Mouse (Mus musculus) midbrain, embryonic 11.5 days (tissue): ENCODE measurements around the gene Inpp5d. TPM values are rescaled to one million over a fixed set of nuclear protein-coding genes. Genes with fewer than 3 reads are reported as not detected.
A peak's percentile ranks its signal among the peaks of the same experiment; 100 is the strongest.

Experiments used
- ATAC-seq: fragments of 200-750 bp; cut with Nextera tagmentation; 2 replicates; pipeline ENCODE4 v1.8.0; 2017; ENCODE audit warnings: moderate TSS enrichment, moderate library complexity; ENCODE audit not compliant: low FRiP score
- DNase-seq: peaks from one replicate; pipeline ENCODE4 v3.0.0; 2015; ENCODE audit warnings: low spot score; ENCODE audit errors: missing footprints
- H3K27ac ChIP-seq: fragments of 300-500 bp; sonication (generic); 2 replicates; pipeline ENCODE4 v1.5.1; 2014; ENCODE audit warnings: low read depth, low read length
- H3K27me3 ChIP-seq: fragments of 300-500 bp; sonication (generic); 2 replicates; pipeline ENCODE4 v1.6.1; 2014; ENCODE audit warnings: mild to moderate bottlenecking, low read length, moderate library complexity, mixed read lengths; ENCODE audit not compliant: control insufficient read depth, insufficient read depth
- H3K36me3 ChIP-seq: fragments of 300-500 bp; sonication (generic); 2 replicates; pipeline ENCODE4 v1.6.1; 2014; ENCODE audit warnings: mild to moderate bottlenecking, low read length, moderate library complexity, mixed read lengths; ENCODE audit not compliant: control insufficient read depth, insufficient read depth
- H3K4me1 ChIP-seq: fragments of 300-500 bp; sonication (generic); 2 replicates; pipeline ENCODE4 v1.6.1; 2014; ENCODE audit warnings: low read length; ENCODE audit not compliant: control insufficient read depth, insufficient read depth
- H3K4me2 ChIP-seq: fragments of 300-500 bp; sonication (generic); 2 replicates; pipeline ENCODE4 v1.6.1; 2014; ENCODE audit warnings: mild to moderate bottlenecking, moderate library complexity
- H3K4me3 ChIP-seq: fragments of 300-500 bp; sonication (generic); 2 replicates; pipeline ENCODE4 v1.5.1; 2014; ENCODE audit warnings: low read depth, low read length
- H3K9ac ChIP-seq: fragments of 300-500 bp; sonication (generic); 2 replicates; pipeline ENCODE4 v1.6.1; 2014; ENCODE audit warnings: low read length
- H3K9me3 ChIP-seq: fragments of 300-500 bp; sonication (generic); 2 replicates; pipeline ENCODE4 v1.6.1; 2016; ENCODE audit warnings: low read length; ENCODE audit not compliant: control insufficient read depth
- WGBS: fragments of 180-500 bp; shearing (Covaris S2); extraction: QIAGEN DNeasy Blood & Tissue Kit; methylation state at CpG from one replicate; pipeline ENCODE4 v1.1.7; 2014; 5-methylcytosine and 5-hydroxymethylcytosine counted together
- polyA plus RNA-seq: library from polyadenylated mRNA; unstranded; fragments of >200 nt; fragmentation: Nextera tagmentation; extraction: Ambion mirVana; gene quantifications from 2 replicates; pipeline ENCODE4 v1.2.1, GENCODE M21; 2014

Gene Inpp5d
- polyA plus RNA-seq, 1 experiment from 2014 or later = 4.8 TPM

- H3K36me3 ChIP-seq = no peaks in the 10 kb centered on the region
- WGBS = 56% methylated on average over 2 of the region's 2 CpGs
- DNase-seq (no peak), ATAC-seq (no peak)
- H3K4me1 ChIP-seq = no peaks in the 10 kb centered on the region
- H3K4me3 ChIP-seq = no peak overlapping the region
- no peak overlapping the region for H3K9ac ChIP-seq
- no peaks in the 10 kb centered on the region for H3K27me3 ChIP-seq
- H3K9me3 ChIP-seq = no peaks in the 10 kb centered on the region
- H3K27ac ChIP-seq = no peak overlapping the region
- H3K4me2 ChIP-seq = no peak overlapping the region
Measured at GRCm38 (mm10) chr1:87722081-87722480, 102.0 kb downstream of the Inpp5d start.

DNA sequence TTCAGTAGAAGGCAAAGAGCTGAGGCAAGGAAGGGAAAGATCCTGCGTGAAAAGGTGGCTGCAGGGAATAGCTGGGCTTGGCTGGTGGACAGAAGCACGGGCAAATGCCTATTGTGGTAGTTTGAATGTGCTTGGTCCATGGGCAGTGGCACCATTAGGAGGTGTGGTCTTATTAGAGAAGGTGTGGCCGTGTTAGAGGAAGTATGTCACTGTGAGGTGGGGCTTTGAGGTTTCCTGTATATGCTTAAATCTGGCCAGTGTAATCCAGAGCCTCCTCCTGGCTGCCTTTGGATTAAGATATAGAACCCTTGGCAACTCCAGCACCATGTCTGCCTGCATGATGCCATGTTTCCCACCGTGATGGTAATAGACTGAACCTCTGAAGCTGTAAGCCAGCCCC, 103.2 kb downstream of the Inpp5d start:
- 76% methylated on average over 4 of the region's 4 CpGs for WGBS
- Histone ChIP-seq H3K27me3 (no peaks in the 10 kb centered on the region), H3K36me3 (no peaks in the 10 kb centered on the region), H3K27ac (no peak overlapping the region), H3K4me2 (no peak overlapping the region), H3K9me3 (no peaks in the 10 kb centered on the region), H3K4me3 (no peak overlapping the region), H3K4me1 (no peaks in the 10 kb centered on the region), H3K9ac (no peak overlapping the region)
- no peak for DNase-seq
- ATAC-seq = no peak

DNA sequence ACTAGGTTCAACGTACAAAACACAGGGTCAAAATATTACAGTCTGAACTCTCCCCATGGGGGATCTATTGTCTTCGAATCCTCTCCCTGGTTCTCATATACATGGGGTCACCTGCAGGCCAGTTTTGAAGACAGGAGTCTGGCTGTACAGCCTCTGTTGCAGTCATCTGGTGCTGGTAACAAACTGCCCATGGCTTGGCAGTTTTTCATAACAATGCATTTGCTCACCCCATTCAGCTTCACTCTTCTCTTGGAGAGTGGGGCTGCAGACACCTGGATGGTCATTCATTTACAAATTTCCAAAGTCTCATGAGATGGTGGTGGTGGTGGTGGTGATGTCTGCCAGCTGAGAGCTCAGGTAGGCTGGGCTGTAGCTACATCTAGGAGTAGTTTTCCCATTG, 109.0 kb downstream of the Inpp5d start:
- no peaks in the 10 kb centered on the region for H3K27me3 ChIP-seq
- WGBS = 83% methylated on average over 2 of the region's 2 CpGs
- no peak for DNase-seq
- no peak overlapping the region for H3K27ac ChIP-seq
- H3K4me2 ChIP-seq = no peak overlapping the region
- no peak overlapping the region for H3K4me3 ChIP-seq
- H3K9me3 ChIP-seq = no peaks in the 10 kb centered on the region
- H3K9ac ChIP-seq = no peak overlapping the region
- no peak for ATAC-seq
- H3K36me3 ChIP-seq = no peaks in the 10 kb centered on the region
- H3K4me1 ChIP-seq = no peaks in the 10 kb centered on the region

- WGBS = 84% methylated on average over 6 of the region's 6 CpGs
- ATAC-seq = no peak
- Histone ChIP-seq H3K9ac (no peak overlapping the region), H3K27me3 (no peaks in the 10 kb centered on the region), H3K27ac (no peak overlapping the region), H3K4me2 (no peak overlapping the region), H3K36me3 (no peaks in the 10 kb centered on the region), H3K4me3 (no peak overlapping the region), H3K9me3 (no peaks in the 10 kb centered on the region), H3K4me1 (no peaks in the 10 kb centered on the region)
- no peak for DNase-seq
Measured at GRCm38 (mm10) chr1:87729850-87730249, 109.7 kb downstream of the Inpp5d start.

DNA sequence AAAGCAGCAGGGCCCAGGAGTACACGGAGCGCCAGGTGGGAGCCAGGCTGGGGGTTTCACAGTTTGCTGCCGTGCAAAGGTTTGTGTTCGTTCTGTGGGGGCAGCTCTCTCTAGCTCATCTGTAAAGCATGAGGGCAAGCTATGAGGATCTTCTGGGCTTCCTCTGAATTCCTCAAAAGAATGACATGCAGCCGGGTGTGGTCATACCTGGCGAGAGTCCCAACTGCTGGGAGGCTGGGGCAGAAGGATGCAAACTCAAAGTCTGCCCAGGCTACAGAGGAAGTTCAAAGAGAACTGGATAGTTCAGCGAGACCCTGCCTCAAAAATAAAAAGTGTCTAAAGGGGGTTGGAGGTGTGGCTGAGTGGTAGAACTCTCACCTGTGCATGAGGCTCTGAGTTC, 110.2 kb downstream of the Inpp5d start:
- Histone ChIP-seq H3K4me2 (no peak overlapping the region), H3K4me1 (no peaks in the 10 kb centered on the region), H3K9ac (no peak overlapping the region), H3K36me3 (no peaks in the 10 kb centered on the region), H3K27me3 (no peaks in the 10 kb centered on the region), H3K9me3 (no peaks in the 10 kb centered on the region), H3K4me3 (no peak overlapping the region), H3K27ac (no peak overlapping the region)
- 84% methylated on average over 7 of the region's 7 CpGs for WGBS
- ATAC-seq (no peak), DNase-seq (no peak)

DNA sequence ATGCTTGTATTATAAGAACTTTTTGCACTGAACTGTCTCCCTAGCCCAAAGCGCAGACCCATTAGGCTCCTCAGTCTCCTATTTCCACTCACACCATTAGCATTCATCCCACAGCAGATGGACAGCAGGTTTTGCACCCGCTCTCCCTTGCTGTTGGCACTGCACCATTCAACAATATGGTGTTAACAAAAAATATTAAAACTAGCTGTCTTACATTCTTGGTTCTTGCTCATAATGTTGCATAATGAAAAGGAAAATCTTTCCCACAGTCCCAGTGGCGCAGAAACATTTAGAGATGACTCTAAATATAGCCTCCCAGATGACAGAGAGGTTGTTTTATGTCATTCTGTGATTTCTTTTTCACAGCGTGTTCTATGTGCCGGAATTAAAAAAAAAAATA, 113.1 kb downstream of the Inpp5d start:
- 92% methylated on average over 5 of the region's 5 CpGs for WGBS
- Histone ChIP-seq H3K4me1 (no peaks in the 10 kb centered on the region), H3K9me3 (no peaks in the 10 kb centered on the region), H3K27me3 (no peaks in the 10 kb centered on the region), H3K4me2 (no peak overlapping the region), H3K27ac (no peak overlapping the region), H3K4me3 (no peak overlapping the region), H3K9ac (no peak overlapping the region), H3K36me3 (no peaks in the 10 kb centered on the region)
- DNase-seq (no peak), ATAC-seq (no peak)

DNA sequence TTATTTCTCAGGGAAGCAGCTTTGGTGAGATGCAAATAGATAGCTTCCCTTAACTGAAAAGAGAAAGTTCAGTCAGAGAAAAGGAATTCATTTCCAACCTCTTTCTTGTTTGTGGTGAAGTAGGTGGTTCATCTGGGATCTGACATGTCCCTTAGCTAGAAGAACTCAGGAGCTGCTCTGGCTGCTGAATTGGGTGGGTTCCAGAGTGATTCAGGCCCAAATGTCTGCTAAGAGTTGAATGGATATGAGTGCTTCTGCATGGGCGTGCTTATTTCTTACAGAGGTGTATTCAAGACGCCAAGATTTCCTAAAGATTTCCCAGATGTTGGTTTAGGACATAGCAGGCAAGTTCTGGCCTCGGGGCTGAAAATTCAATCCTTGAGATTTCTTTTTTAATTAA, 114.0 kb downstream of the Inpp5d start:
- H3K9me3 ChIP-seq = no peaks in the 10 kb centered on the region
- DNase-seq = no peak

GRCm38 (mm10) chr1:87740584-87741290, 120.6 kb downstream of the Inpp5d start:
- H3K4me3 ChIP-seq = no peak overlapping the region
- ATAC-seq (no peak), DNase-seq (peak; percentile 21)
- no peaks in the 10 kb centered on the region for H3K36me3 ChIP-seq
- H3K4me1 ChIP-seq = no peaks in the 10 kb centered on the region
- H3K9ac ChIP-seq = no peak overlapping the region
- no peak overlapping the region for H3K4me2 ChIP-seq
- no peaks in the 10 kb centered on the region for H3K27me3 ChIP-seq
- H3K9me3 ChIP-seq = no peaks in the 10 kb centered on the region
- no peak overlapping the region for H3K27ac ChIP-seq
- WGBS = 83% methylated on average over 6 of the region's 6 CpGs

More for the DNA sequence above, 114.0 kb downstream of the Inpp5d start:
- H3K4me3 ChIP-seq = no peak overlapping the region
- no peak overlapping the region for H3K27ac ChIP-seq
- no peak for ATAC-seq
- H3K9ac ChIP-seq = no peak overlapping the region
- 83% methylated on average over 3 of the region's 3 CpGs for WGBS
- no peaks in the 10 kb centered on the region for H3K36me3 ChIP-seq
- no peaks in the 10 kb centered on the region for H3K4me1 ChIP-seq
- H3K4me2 ChIP-seq = no peak overlapping the region
- H3K27me3 ChIP-seq = no peaks in the 10 kb centered on the region

DNA sequence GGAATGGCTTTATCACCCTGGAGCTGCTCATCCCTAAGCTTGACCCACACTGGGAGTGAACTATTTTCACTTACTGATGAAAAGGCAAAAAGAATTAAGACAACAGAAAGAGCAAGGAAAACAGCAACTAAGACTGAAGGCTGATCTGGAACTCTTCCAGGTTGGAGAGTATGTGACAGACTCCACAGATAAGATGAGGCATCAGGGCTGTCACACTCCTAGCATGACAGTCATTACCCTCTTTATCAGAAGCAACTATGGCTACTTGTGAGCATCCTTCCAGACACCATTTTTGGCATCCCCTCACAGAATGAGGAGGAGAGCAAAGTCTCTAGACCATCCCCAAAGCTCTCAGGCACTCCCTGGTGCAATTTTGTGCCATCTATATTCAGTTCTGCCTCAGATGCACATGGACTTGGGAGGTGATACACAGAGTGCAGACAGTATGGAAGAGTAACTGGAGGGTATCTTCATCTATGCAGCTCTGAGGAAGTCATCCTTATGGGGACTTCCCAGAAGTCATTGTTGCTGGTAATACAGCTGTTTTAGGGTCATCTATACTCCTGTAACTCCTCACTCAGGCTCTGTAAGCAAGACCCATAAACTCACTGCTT, 129.4 kb downstream of the Inpp5d start:
- H3K4me2 ChIP-seq = no peak overlapping the region
- ATAC-seq (no peak), DNase-seq (no peak)
- no peak overlapping the region for H3K27ac ChIP-seq
- no peak overlapping the region for H3K9ac ChIP-seq
- no peaks in the 10 kb centered on the region for H3K4me1 ChIP-seq
- no peaks in the 10 kb centered on the region for H3K9me3 ChIP-seq
- no peaks in the 10 kb centered on the region for H3K27me3 ChIP-seq
- no peaks in the 10 kb centered on the region for H3K36me3 ChIP-seq
- H3K4me3 ChIP-seq = no peak overlapping the region
